Mouse (Mus musculus) MEL (cell line): Measurements from ENCODE around the gene Zfp386. TPM values are rescaled to one million over a fixed set of nuclear protein-coding genes. Genes with fewer than 3 reads are reported as not detected.

ENCODE experiments used
- DNase-seq: peaks from one replicate; pipeline ENCODE4 v3.0.0; 2011; ENCODE audit warnings: low read depth, low spot score
- H3K27ac ChIP-seq: 2 replicates; pipeline ENCODE4 v1.5.1; 2012; ENCODE audit warnings: low read depth, mild to moderate bottlenecking, control low read depth, low read length, moderate library complexity; ENCODE audit not compliant: control insufficient read depth
- H3K27me3 ChIP-seq, 2 experiments: fragments of 150-350 bp in 1 of 2; sonication (generic) in 1 of 2; 2 replicates each; pipeline ENCODE4 v1.6.1; 2012; ENCODE audit warnings: low read length in 2 of 2, mild to moderate bottlenecking in 2 of 2, improper control_type of control experiment in 1 of 2, moderate library complexity in 1 of 2; ENCODE audit not compliant: insufficient read depth in 2 of 2, control insufficient read depth in 1 of 2
- H3K36me3 ChIP-seq, 2 experiments: 2 replicates each; pipeline ENCODE4 v1.6.1; 2012 to 2014; ENCODE audit warnings: low read length in 2 of 2, improper control_type of control experiment in 1 of 2, inconsistent platforms in 1 of 2, mild to moderate bottlenecking in 1 of 2; ENCODE audit not compliant: insufficient read depth in 2 of 2, control insufficient read depth in 1 of 2
- H3K4me1 ChIP-seq, 2 experiments: fragments of 150-350 bp in 1 of 2; sonication (generic) in 1 of 2; 2 replicates each; pipeline ENCODE4 v1.6.1; 2012; ENCODE audit warnings: low read length in 2 of 2, improper control_type of control experiment in 1 of 2, mild to moderate bottlenecking in 1 of 2; ENCODE audit not compliant: insufficient read depth in 2 of 2, control insufficient read depth in 1 of 2
- H3K4me3 ChIP-seq, 2 experiments: fragments of 150-350 bp in 1 of 2; sonication (generic) in 1 of 2; 2 replicates each; pipeline ENCODE4 v1.5.1; 2012; ENCODE audit warnings: low read depth in 2 of 2, low read length in 2 of 2, mild to moderate bottlenecking in 2 of 2, moderate library complexity in 2 of 2, control low read depth in 1 of 2, improper control_type of control experiment in 1 of 2; ENCODE audit not compliant: control insufficient read depth in 1 of 2, insufficient read depth in 1 of 2
- H3K79me2 ChIP-seq: 2 replicates; pipeline ENCODE4 v1.6.1; 2012; ENCODE audit warnings: mild to moderate bottlenecking, low read length, moderate library complexity; ENCODE audit not compliant: control insufficient read depth, poor library complexity, insufficient read depth
- H3K9ac ChIP-seq: 2 replicates; pipeline ENCODE4 v1.6.1; 2012; ENCODE audit warnings: low read depth, mild to moderate bottlenecking, control low read depth, low read length, moderate library complexity; ENCODE audit not compliant: control insufficient read depth, poor library complexity, severe bottlenecking
- H3K9me3 ChIP-seq: fragments of 150-350 bp; sonication (generic); replicated peaks from 2 replicates; pipeline ENCODE4 v1.6.1; 2012; ENCODE audit warnings: mild to moderate bottlenecking, low read length, improper control_type of control experiment, moderate library complexity; ENCODE audit not compliant: insufficient read depth
- CHD1 ChIP-seq: IDR thresholded peaks from 2 replicates; pipeline ENCODE4 v1.6.1; 2012; ENCODE audit warnings: low read depth, mild to moderate bottlenecking, inconsistent platforms, low read length, improper control_type of control experiment
- CTCF ChIP-seq, 3 experiments: IDR thresholded peaks in 2 of 3; conservative IDR thresholded peaks in 1 of 3; 2 replicates each; pipeline ENCODE4 v1.5.1; 2011 to 2012; ENCODE audit warnings: low read length in 3 of 3, low read depth in 2 of 3, mild to moderate bottlenecking in 2 of 3, improper control_type of control experiment in 1 of 3, inconsistent platforms in 1 of 3, mixed read lengths in 1 of 3, moderate library complexity in 1 of 3; ENCODE audit not compliant: control insufficient read depth in 1 of 3, insufficient read depth in 1 of 3, poor library complexity in 1 of 3, severe bottlenecking in 1 of 3
- E2F4 ChIP-seq: IDR thresholded peaks from 2 replicates; pipeline ENCODE4 v1.6.1; 2011; ENCODE audit warnings: low read depth, low read length, improper control_type of control experiment, borderline replicate concordance
- ELF1 ChIP-seq: IDR thresholded peaks from 2 replicates; pipeline ENCODE4 v1.6.1; 2014; ENCODE audit warnings: low read depth, mild to moderate bottlenecking, inconsistent platforms, low read length, improper control_type of control experiment, moderate library complexity
- EP300 ChIP-seq, 2 experiments: IDR thresholded peaks; 2 replicates each; pipeline ENCODE4 v1.6.1; 2011; ENCODE audit warnings: improper control_type of control experiment in 2 of 2, low read length in 2 of 2, low read depth in 1 of 2, mild to moderate bottlenecking in 1 of 2
- GABPA ChIP-seq: IDR thresholded peaks from 2 replicates; pipeline ENCODE4 v1.6.1; 2012; ENCODE audit warnings: low read depth, mild to moderate bottlenecking, inconsistent platforms, low read length, improper control_type of control experiment, moderate library complexity
- GATA1 ChIP-seq: IDR thresholded peaks from 2 replicates; pipeline ENCODE4 v1.6.1; 2011; ENCODE audit warnings: low read depth, low read length, improper control_type of control experiment
- HCFC1 ChIP-seq: IDR thresholded peaks from 2 replicates; pipeline ENCODE4 v1.6.1; 2012; ENCODE audit warnings: low read depth, mild to moderate bottlenecking, inconsistent platforms, low read length, improper control_type of control experiment, moderate library complexity
- JUND ChIP-seq: IDR thresholded peaks from 2 replicates; pipeline ENCODE4 v1.6.1; 2011; ENCODE audit warnings: low read depth, mild to moderate bottlenecking, improper control_type of control experiment, low read length
- KAT2A ChIP-seq: conservative IDR thresholded peaks from 2 replicates; pipeline ENCODE4 v1.6.1; 2012; ENCODE audit warnings: low read depth, low read length, improper control_type of control experiment, inconsistent platforms
- MAX ChIP-seq: IDR thresholded peaks from 2 replicates; pipeline ENCODE4 v1.6.1; 2011; ENCODE audit warnings: low read length, improper control_type of control experiment
- MEF2A ChIP-seq: IDR thresholded peaks from 2 replicates; pipeline ENCODE4 v1.6.1; 2014; ENCODE audit warnings: low read depth, mild to moderate bottlenecking, inconsistent platforms, low read length, improper control_type of control experiment; ENCODE audit not compliant: poor library complexity, insufficient replicate concordance, severe bottlenecking; ENCODE audit errors: extremely low read depth
- MXI1 ChIP-seq: IDR thresholded peaks from 2 replicates; pipeline ENCODE4 v1.6.1; 2011; ENCODE audit warnings: mild to moderate bottlenecking, low read depth, low read length, improper control_type of control experiment
- MYB ChIP-seq: IDR thresholded peaks from 2 replicates; pipeline ENCODE4 v1.6.1; 2011; ENCODE audit warnings: mild to moderate bottlenecking, low read depth, low read length, improper control_type of control experiment
- NELFE ChIP-seq: IDR thresholded peaks from 2 replicates; pipeline ENCODE4 v1.6.1; 2011; ENCODE audit warnings: low read depth, low read length, improper control_type of control experiment
- NRF1 ChIP-seq: IDR thresholded peaks from 2 replicates; pipeline ENCODE4 v1.6.1; 2014; ENCODE audit warnings: low read depth, mild to moderate bottlenecking, inconsistent platforms, low read length, improper control_type of control experiment, moderate library complexity; ENCODE audit not compliant: poor library complexity, insufficient read depth, severe bottlenecking
- POLR2AphosphoS2 ChIP-seq: IDR thresholded peaks from 2 replicates; pipeline ENCODE4 v1.6.1; 2011; ENCODE audit warnings: low read length, improper control_type of control experiment
- POLR2AphosphoS5 ChIP-seq: IDR thresholded peaks from 2 replicates; pipeline ENCODE4 v1.6.1; 2012; ENCODE audit warnings: low read depth, borderline replicate concordance, mild to moderate bottlenecking, inconsistent platforms, low read length, moderate library complexity, mixed read lengths
- RAD21 ChIP-seq: IDR thresholded peaks from 2 replicates; pipeline ENCODE4 v1.6.1; 2011; ENCODE audit warnings: mild to moderate bottlenecking, low read depth, low read length, improper control_type of control experiment
- RCOR1 ChIP-seq: IDR thresholded peaks from 2 replicates; pipeline ENCODE4 v1.6.1; 2012; ENCODE audit warnings: low read depth, mild to moderate bottlenecking, inconsistent platforms, low read length, improper control_type of control experiment
- SIN3A ChIP-seq: IDR thresholded peaks from 2 replicates; pipeline ENCODE4 v1.6.1; 2012; ENCODE audit warnings: low read length, improper control_type of control experiment, inconsistent platforms
- SMC3 ChIP-seq: IDR thresholded peaks from 2 replicates; pipeline ENCODE4 v1.6.1; 2011; ENCODE audit warnings: low read depth, low read length, improper control_type of control experiment
- TAL1 ChIP-seq: IDR thresholded peaks from 2 replicates; pipeline ENCODE4 v1.6.1; 2012; ENCODE audit warnings: mild to moderate bottlenecking, inconsistent platforms, low read length, moderate library complexity, mixed read lengths
- TCF12 ChIP-seq: IDR thresholded peaks from 2 replicates; pipeline ENCODE4 v1.6.1; 2014; ENCODE audit warnings: low read depth, mild to moderate bottlenecking, inconsistent platforms, low read length, improper control_type of control experiment, moderate library complexity
- UBTF ChIP-seq: IDR thresholded peaks from 2 replicates; pipeline ENCODE4 v1.6.1; 2012; ENCODE audit warnings: low read depth, mild to moderate bottlenecking, inconsistent platforms, low read length, improper control_type of control experiment, moderate library complexity, borderline replicate concordance; ENCODE audit not compliant: insufficient read depth
- USF2 ChIP-seq, 2 experiments: IDR thresholded peaks; 2 replicates each; pipeline ENCODE4 v1.6.1; 2011 to 2012; ENCODE audit warnings: improper control_type of control experiment in 2 of 2, low read length in 2 of 2, borderline replicate concordance in 1 of 2, inconsistent platforms in 1 of 2, low read depth in 1 of 2, mild to moderate bottlenecking in 1 of 2; ENCODE audit not compliant: insufficient read depth in 1 of 2
- ZC3H11A ChIP-seq: IDR thresholded peaks from 2 replicates; pipeline ENCODE4 v1.6.1; 2012; ENCODE audit warnings: low read depth, mild to moderate bottlenecking, inconsistent platforms, low read length, improper control_type of control experiment
- ZMIZ1 ChIP-seq: IDR thresholded peaks from 2 replicates; pipeline ENCODE4 v1.6.1; 2012; ENCODE audit warnings: low read depth, mild to moderate bottlenecking, inconsistent platforms, low read length, improper control_type of control experiment, moderate library complexity
- ZNF384 ChIP-seq: IDR thresholded peaks from 2 replicates; pipeline ENCODE4 v1.6.1; 2012; ENCODE audit warnings: low read depth, mild to moderate bottlenecking, inconsistent platforms, low read length, improper control_type of control experiment
- polyA plus RNA-seq, 2 experiments: library from polyadenylated mRNA; stranded (reverse) in 1 of 2; unstranded in 1 of 2; fragments of >175 nt in 1 of 2; fragments of >200 nt in 1 of 2; gene quantifications; 2 replicates each; pipeline versions ENCODE4 v1.2.1 to v1.2.4; 2012; ENCODE audit warnings: low replicate concordance in 2 of 2, low read depth in 1 of 2; ENCODE audit not compliant: insufficient read length in 2 of 2, insufficient read depth in 1 of 2, missing spikeins in 1 of 2
- total RNA-seq: library from RNA; depleted of rRNA; stranded (reverse); fragments of 300-350 nt; gene quantifications from 2 replicates; pipeline ENCODE4 v1.2.3, GENCODE M21; 2012

The Zfp386 gene
- total and polyA plus RNA-seq, 3 experiments = 28.8 to 37.1 TPM; not detected in 1

- H3K4me3 ChIP-seq = no peak within 1 kb of the TSS
- no peak for DNase-seq
- no peaks in the 10 kb centered on the region for H3K79me2 ChIP-seq
- no peak within 1 kb of the TSS for H3K9ac ChIP-seq
- TF ChIP-seq MAX (no peak), TAL1 (no peak), SIN3A (no peak), JUND (no peak), E2F4 (no peak), NRF1 (no peak), EP300 (IDR thresholded peaks at IDR 0.05; ENCODE audit: low read depth in 1 of 2, low read length in 2 of 2) (no peak), SMC3 (no peak), RAD21 (no peak), RCOR1 (no peak), MEF2A (no peak), ZMIZ1 (no peak), NELFE (no peak), TCF12 (no peak), HCFC1 (no peak), POLR2AphosphoS2 (no peak)
- no peaks in the 10 kb centered on the region for H3K27me3 ChIP-seq
- no peaks in the 10 kb centered on the region for H3K4me1 ChIP-seq
- no peaks in the 10 kb centered on the region for H3K36me3 ChIP-seq
- no peak within 1 kb of the TSS for H3K27ac ChIP-seq
- no peaks in the 10 kb centered on the region for H3K9me3 ChIP-seq
These were observed 29.7 kb downstream of the Zfp386 start, which contains the start of gene Vipr2 for GRCm38 (mm10) chr12:116077074-116077854. Gene Vipr2 (plus strand): TSS chr12:116077726.

- Histone ChIP-seq H3K9ac (no peak overlapping the region), H3K27ac (no peak overlapping the region), H3K36me3 (no peaks in the 10 kb centered on the region), H3K4me3 (no peak overlapping the region), H3K79me2 (no peaks in the 10 kb centered on the region), H3K9me3 (no peaks in the 10 kb centered on the region), H3K27me3 (no peaks in the 10 kb centered on the region), H3K4me1 (no peaks in the 10 kb centered on the region)
- DNase-seq = no peak
- TF ChIP-seq JUND (no peak), ZNF384 (no peak), MXI1 (no peak), ZC3H11A (no peak), CTCF (IDR thresholded peaks at IDR 0.05 in 2 of 3, conservative IDR thresholded peaks at IDR 0.05 in 1 of 3; ENCODE audit: control insufficient read depth in 1 of 3, insufficient read depth in 1 of 3, low read depth in 2 of 3, low read length in 3 of 3, poor library complexity in 1 of 3, severe bottlenecking in 1 of 3) (no peak), MEF2A (no peak), MAX (no peak), ZMIZ1 (no peak), MYB (no peak), CHD1 (no peak), POLR2AphosphoS2 (no peak), RCOR1 (no peak), UBTF (no peak), GABPA (no peak), USF2 (IDR thresholded peaks at IDR 0.05; ENCODE audit: borderline replicate concordance in 1 of 2, insufficient read depth in 1 of 2, low read depth in 1 of 2, low read length in 2 of 2) (no peak), POLR2AphosphoS5 (no peak), ELF1 (no peak), GATA1 (no peak), EP300 (IDR thresholded peaks at IDR 0.05; ENCODE audit: low read depth in 1 of 2, low read length in 2 of 2) (no peak), KAT2A (no peak)
These were observed 30.4 kb downstream of the Zfp386 start for GRCm38 (mm10) chr12:116077855-116078366.
